Mouse (Mus musculus) lung, embryonic 14.5 days (tissue): ENCODE measurements around the gene Ncoa3. TPM values are rescaled to one million over a fixed set of nuclear protein-coding genes. Genes with fewer than 3 reads are reported as not detected.

Experiments
- ATAC-seq: fragments of 200-750 bp; cut with Nextera tagmentation; 2 replicates; pipeline ENCODE4 v1.8.0; 2017; ENCODE audit warnings: mild to moderate bottlenecking, moderate TSS enrichment, moderate library complexity; ENCODE audit not compliant: insufficient read depth
- DNase-seq: peaks from one replicate; pipeline ENCODE4 v3.0.0-alpha.2; 2015
- H3K27ac ChIP-seq: fragments of 300-500 bp; sonication (generic); 2 replicates; pipeline ENCODE4 v1.5.1; 2014; ENCODE audit warnings: low read depth, mild to moderate bottlenecking, moderate library complexity
- H3K27me3 ChIP-seq: fragments of 300-500 bp; sonication (generic); 2 replicates; pipeline ENCODE4 v1.6.1; 2014; ENCODE audit warnings: low read length, control low read depth; ENCODE audit not compliant: insufficient read depth
- H3K36me3 ChIP-seq: fragments of 300-500 bp; sonication (generic); 2 replicates; pipeline ENCODE4 v1.6.1; 2014; ENCODE audit warnings: control low read depth; ENCODE audit not compliant: insufficient read depth
- H3K4me1 ChIP-seq: fragments of 300-500 bp; sonication (generic); 2 replicates; pipeline ENCODE4 v1.6.1; 2014; ENCODE audit warnings: antibody characterized with exemption, control low read depth; ENCODE audit not compliant: insufficient read depth
- H3K4me2 ChIP-seq: fragments of 300-500 bp; sonication (generic); 2 replicates; pipeline ENCODE4 v1.6.1; 2014; ENCODE audit warnings: mild to moderate bottlenecking
- H3K4me3 ChIP-seq: fragments of 300-500 bp; sonication (generic); 2 replicates; pipeline ENCODE4 v1.5.1; 2014; ENCODE audit warnings: low read depth, low read length
- H3K9ac ChIP-seq: fragments of 300-500 bp; sonication (generic); 2 replicates; pipeline ENCODE4 v1.6.1; 2014
- H3K9me3 ChIP-seq: fragments of 300-500 bp; sonication (generic); 2 replicates; pipeline ENCODE4 v1.6.1; 2016; ENCODE audit warnings: low read depth, low read length, control low read depth
- CTCF ChIP-seq: IDR thresholded peaks from 2 replicates; pipeline ENCODE4 v1.5.1; 2016; ENCODE audit warnings: antibody characterized with exemption, low read depth
- WGBS: fragments of 180-500 bp; shearing (Covaris S2); extraction: QIAGEN DNeasy Blood & Tissue Kit; methylation state at CpG from one replicate; pipeline ENCODE4 v1.1.7; 2014; 5-methylcytosine and 5-hydroxymethylcytosine counted together
- polyA plus RNA-seq: library from polyadenylated mRNA; unstranded; fragments of >200 nt; fragmentation: Nextera tagmentation; extraction: Ambion mirVana; gene quantifications from 2 replicates; pipeline ENCODE4 v1.2.1, GENCODE M21; 2014

Gene Ncoa3
- polyA plus RNA-seq, 1 experiment from 2014 or later = 17.4 TPM

DNA sequence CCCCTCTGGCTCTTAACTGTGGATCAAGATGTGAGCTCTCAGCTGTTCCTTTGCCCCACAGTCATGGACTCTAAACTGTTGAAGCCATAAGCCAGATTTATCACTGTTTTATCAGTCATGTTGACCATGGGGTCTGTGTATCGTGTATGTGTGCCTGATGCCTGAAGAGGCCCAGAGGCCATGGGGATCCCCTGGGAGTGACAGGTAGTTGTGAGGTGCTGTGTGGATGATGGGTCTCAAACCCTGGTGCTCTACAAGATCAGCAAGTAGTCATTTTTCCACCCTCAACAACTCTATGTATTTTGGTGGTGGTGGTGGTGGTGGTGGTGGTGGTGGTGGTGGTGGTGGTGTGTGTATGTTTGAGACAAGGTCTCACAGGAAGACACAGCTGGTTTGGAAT is 8.1 kb upstream of the Ncoa3 start:
- TF ChIP-seq CTCF = no peak
- Histone ChIP-seq H3K9me3 (no peaks in the 10 kb centered on the region), H3K4me3 (no peak overlapping the region), H3K4me1 (no peaks in the 10 kb centered on the region), H3K27ac (no peak overlapping the region), H3K4me2 (no peak overlapping the region), H3K27me3 (no peaks in the 10 kb centered on the region), H3K36me3 (no peaks in the 10 kb centered on the region), H3K9ac (no peak overlapping the region)
- whole genome bisulfite sequencing = 83% methylated on average over 1 of the region's 1 CpGs
- DNase-seq (no peak), ATAC-seq (no peak)

DNA sequence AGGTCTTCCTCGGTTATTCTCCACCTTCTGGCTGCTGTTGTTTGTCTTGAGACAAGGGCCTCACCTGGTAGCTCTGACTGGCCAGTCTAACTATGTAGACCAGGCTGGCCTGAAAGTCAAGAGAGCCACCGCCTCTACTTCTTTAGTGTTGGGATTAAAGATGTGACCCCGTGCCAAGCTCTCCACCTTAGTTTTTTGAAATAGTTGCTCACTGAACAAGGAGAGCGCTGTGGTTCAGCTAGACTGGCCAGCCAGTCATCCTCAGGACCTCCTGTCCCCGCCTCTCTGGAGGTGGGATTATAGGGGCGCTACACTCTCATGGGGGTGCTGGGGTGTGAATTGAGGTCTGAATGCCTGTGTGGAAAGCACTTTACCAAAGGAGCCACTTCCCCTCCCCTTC is 7.5 kb upstream of the Ncoa3 start:
- DNase-seq = no peak
- Histone ChIP-seq H3K27ac (no peak overlapping the region), H3K4me1 (no peaks in the 10 kb centered on the region), H3K9me3 (no peaks in the 10 kb centered on the region), H3K27me3 (no peaks in the 10 kb centered on the region), H3K4me2 (no peak overlapping the region), H3K4me3 (no peak overlapping the region), H3K9ac (no peak overlapping the region), H3K36me3 (no peaks in the 10 kb centered on the region)
- ATAC-seq = no peak
- TF ChIP-seq CTCF = no peak
- WGBS = 81% methylated on average over 6 of the region's 6 CpGs

DNA sequence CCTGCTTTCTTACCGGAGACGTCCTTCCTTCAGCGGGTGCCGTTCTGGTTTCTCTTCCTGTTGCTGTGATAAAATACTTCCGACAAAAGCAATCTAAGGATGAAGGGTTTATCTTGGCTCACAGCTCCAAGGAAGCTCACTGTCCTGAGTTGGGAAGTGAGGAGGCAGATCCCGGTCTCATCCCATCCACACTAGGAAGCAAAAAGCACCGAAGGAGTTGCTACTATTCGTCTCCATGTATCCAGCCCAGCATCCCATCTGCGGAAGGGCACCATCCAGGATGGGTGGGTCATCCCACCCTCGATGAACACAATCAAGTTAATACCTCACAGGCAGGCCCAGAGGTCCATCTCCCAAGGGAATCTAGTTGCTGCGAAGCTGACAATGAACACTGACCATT is 6.9 kb upstream of the Ncoa3 start:
- Histone ChIP-seq H3K4me2 (no peak overlapping the region), H3K36me3 (no peaks in the 10 kb centered on the region), H3K4me3 (no peak overlapping the region), H3K9me3 (no peaks in the 10 kb centered on the region), H3K4me1 (no peaks in the 10 kb centered on the region), H3K9ac (no peak overlapping the region), H3K27me3 (no peaks in the 10 kb centered on the region), H3K27ac (no peak overlapping the region)
- no peak for TF ChIP-seq CTCF
- no peak for ATAC-seq
- 79% methylated on average over 11 of the region's 11 CpGs for WGBS
- DNase-seq = no peak

GRCm38 (mm10) chr2:165986921-165987453 is 5.4 kb upstream of the Ncoa3 start:
- Histone ChIP-seq H3K9ac (peak overlapping the region; percentile 64), H3K27ac (peak overlapping the region; percentile 92), H3K36me3 (no peaks in the 10 kb centered on the region), H3K4me3 (peak overlapping the region; percentile 46), H3K9me3 (no peaks in the 10 kb centered on the region), H3K4me1 (no peaks in the 10 kb centered on the region), H3K4me2 (peak overlapping the region; percentile 76), H3K27me3 (no peaks in the 10 kb centered on the region)
- peak; percentile 85 for DNase-seq
- 2% methylated on average over 23 of the region's 23 CpGs for WGBS
- peak; percentile 69 for ATAC-seq
- TF ChIP-seq CTCF = peak; percentile 28; the same call in 1 of the 2 replicates

GRCm38 (mm10) chr2:165993173-165993900 is 901 bp downstream of the Ncoa3 start:
- WGBS = 3% methylated on average over 35 of the region's 35 CpGs
- Histone ChIP-seq H3K9me3 (no peaks in the 10 kb centered on the region), H3K9ac (peak overlapping the region; percentile 89), H3K4me3 (peak overlapping the region; percentile 95), H3K36me3 (0 out of 2 replicates have a peak, but pooled peaks cover 4% of the 10 kb centered on the region), H3K27ac (peak overlapping the region; percentile 78; the same call in 1 of the 2 replicates), H3K4me2 (peak overlapping the region; percentile 95), H3K4me1 (peaks cover 8% of the 10 kb centered on the region; the same call in 1 of the 2 replicates), H3K27me3 (no peaks in the 10 kb centered on the region)
- TF ChIP-seq CTCF = no peak
- DNase-seq = peak; percentile 22
- peak; percentile 32; the same call in 1 of the 2 replicates for ATAC-seq

- peak overlapping the region; percentile 95; the same call in 1 of the 2 replicates for H3K4me2 ChIP-seq
- H3K9me3 ChIP-seq = no peaks in the 10 kb centered on the region
- no peak overlapping the region for H3K9ac ChIP-seq
- no peak for DNase-seq
- no peak overlapping the region for H3K27ac ChIP-seq
- no peak overlapping the region for H3K4me3 ChIP-seq
- no peak for TF ChIP-seq CTCF
- no peak for ATAC-seq
- H3K4me1 ChIP-seq = peaks cover 9% of the 10 kb centered on the region; the same call in 1 of the 2 replicates
- H3K36me3 ChIP-seq = 0 out of 2 replicates have a peak, but pooled peaks cover 4% of the 10 kb centered on the region
- 90% methylated on average over 4 of the region's 4 CpGs for WGBS
- H3K27me3 ChIP-seq = no peaks in the 10 kb centered on the region
Measured at GRCm38 (mm10) chr2:165994341-165994740, 1.9 kb downstream of the Ncoa3 start.

DNA sequence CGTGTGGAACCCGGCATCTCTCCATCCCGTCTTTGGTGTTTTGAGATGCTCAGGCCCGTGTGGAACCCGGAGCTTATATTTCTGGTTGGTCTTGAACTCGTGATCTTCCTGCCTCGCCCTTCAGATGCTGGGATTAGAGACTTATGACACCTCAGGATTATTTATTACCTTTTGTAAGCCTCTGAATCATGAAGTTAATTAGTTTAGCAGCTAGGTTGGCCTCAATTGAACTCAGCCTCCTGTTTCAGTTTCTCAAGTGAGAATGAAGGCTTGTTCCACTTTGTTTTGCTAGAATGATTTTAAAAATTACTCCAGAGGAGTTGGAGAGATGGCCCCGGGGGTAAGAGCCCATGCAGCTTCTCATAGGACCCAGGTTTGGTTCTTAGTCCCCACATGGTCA is 3.3 kb downstream of the Ncoa3 start:
- Histone ChIP-seq H3K36me3 (0 out of 2 replicates have a peak, but pooled peaks cover 4% of the 10 kb centered on the region), H3K27me3 (no peaks in the 10 kb centered on the region), H3K9ac (no peak overlapping the region), H3K4me3 (no peak overlapping the region), H3K4me1 (peaks cover 14% of the 10 kb centered on the region; the same call in 1 of the 2 replicates), H3K4me2 (no peak overlapping the region), H3K9me3 (no peaks in the 10 kb centered on the region), H3K27ac (no peak overlapping the region)
- ATAC-seq (no peak), DNase-seq (no peak)
- TF ChIP-seq CTCF = no peak
- WGBS = 88% methylated on average over 8 of the region's 8 CpGs
